Mouse (Mus musculus) adrenal gland, adult (tissue): ENCODE data around the gene AC140267.1.

ENCODE experiments used
- DNase-seq, 2 experiments: peaks; one replicate each; pipeline ENCODE4 v3.0.0; 2022 to 2023; ENCODE audit warnings: low spot score in 1 of 2; ENCODE audit not compliant: inconsistent age in 2 of 2

Gene AC140267.1

GRCm38 (mm10) chr15:80261100-80261499, 25.5 kb downstream of the AC140267.1 start:
- no peak for DNase-seq

DNA sequence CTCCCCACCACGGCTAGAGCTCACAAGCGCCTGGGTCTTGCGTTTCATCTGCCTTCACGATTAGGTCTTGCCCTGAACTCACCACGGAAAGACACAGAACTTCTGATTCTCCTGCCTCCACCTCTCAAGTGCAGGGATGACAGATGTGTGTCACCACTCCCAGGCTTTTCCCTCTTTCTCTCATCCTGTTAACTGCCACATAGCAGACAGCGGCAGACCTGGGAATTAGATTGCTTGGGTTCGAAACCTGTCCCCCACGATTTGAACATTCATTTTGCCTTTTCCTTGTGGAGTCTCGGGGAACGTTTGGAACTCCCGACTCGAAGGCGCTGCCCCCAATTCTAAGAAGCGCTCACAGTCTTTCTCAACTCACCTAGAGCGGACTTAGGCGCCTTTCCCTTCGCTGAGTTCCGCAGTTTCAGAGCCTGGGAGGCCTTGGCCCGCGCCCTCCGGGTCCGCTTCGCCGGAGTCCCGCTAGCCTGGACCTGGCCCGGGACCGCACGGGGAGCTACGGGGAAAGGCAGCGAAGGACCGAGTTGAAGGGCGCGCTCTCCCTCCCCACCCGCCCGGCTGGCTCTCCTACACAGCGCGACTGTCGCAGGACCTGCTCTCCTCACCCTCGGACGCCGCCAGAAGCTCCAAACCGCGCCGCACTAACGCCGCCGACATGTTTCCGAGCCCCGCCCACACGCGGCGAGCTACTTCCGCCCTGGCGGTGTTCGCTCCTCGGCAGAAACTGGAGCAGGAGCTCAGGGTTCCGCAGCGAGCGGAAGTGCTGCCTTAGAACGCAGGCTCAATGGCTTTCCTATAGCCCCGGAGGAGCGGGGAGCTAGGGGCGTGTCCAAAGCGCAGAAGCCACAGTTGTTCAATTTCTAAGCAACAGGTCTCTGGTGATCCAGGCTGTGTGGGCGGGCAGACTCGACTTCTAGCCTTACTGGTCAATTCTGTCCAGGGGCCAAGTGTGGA, 28.3 kb downstream of the AC140267.1 start, which contains the start of gene Rps19bp1:
Gene Rps19bp1 (minus strand): TSS at position 706 of the 966 bp plus-strand sequence.
- peak; percentile 91 to 95 for DNase-seq

DNA sequence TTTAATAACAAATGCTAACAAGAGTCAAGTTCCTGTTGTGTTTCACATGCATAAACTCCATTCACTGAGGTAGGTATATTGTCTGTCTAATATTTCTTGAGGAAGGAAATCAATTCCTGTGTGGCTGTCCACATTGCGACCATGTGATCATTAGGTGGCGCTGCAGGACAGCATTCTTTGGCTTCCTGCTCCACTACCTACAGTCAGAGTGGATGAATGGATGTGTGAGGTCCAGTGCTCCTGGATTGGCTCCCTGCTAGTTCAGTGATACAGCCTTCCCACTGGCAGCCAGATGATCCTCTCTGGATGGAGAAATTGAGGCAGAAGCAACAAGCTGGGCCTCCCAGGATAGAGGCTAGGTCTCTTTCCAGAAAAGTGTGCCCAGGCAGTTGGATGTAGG, 30.6 kb downstream of the AC140267.1 start:
- DNase-seq, result peak; percentile 75 to 93

GRCm38 (mm10) chr15:80271858-80272396, 36.3 kb downstream of the AC140267.1 start:
- no peak for DNase-seq

DNA sequence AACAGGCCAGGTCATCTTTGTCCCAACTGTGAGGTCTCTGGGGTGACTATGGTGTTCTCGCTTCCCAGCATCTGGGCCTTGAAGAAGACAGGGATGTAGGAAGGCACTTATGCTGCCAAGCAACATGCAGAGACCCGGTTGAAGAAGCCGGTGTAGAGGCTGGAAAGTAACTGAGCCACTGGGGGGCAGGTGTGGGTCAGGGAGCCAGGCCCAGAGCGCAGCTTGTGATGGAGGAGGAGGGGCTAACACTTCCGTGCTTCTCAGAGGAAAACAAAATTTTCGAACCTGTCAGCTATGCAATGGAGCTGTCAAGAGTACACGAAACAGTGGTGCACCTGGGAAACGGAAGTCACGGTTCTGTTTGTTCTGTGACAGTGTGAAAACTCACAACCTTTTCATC, 41.5 kb downstream of the AC140267.1 start:
- no peak for DNase-seq

GRCm38 (mm10) chr15:80277625-80278024, 42.0 kb downstream of the AC140267.1 start:
- DNase-seq, result peak; percentile 40 to 77

- peak in 1 of 2 experiments; percentile 20 for DNase-seq
Measured at GRCm38 (mm10) chr15:80278121-80278759, 42.6 kb downstream of the AC140267.1 start.

DNA sequence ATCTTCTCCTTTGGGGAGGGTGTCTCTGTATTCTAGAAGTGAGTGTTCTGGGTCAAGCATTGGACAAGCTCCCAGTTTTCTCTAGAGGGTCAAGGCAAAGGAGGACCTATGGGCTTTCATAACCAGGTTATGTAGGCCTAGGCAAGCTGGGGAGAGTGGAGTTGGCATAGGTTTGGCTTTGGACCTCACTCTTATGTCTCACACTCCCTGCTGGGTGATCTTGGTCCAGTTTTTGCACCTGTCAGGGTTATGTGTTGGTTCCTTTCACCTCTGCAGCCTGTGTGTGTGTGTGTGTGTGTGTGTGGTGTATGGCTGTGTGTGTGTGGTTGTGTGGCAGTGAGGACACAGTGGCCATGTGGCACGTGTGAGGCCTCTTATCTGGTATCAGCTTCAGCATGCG, 43.4 kb downstream of the AC140267.1 start:
- no peak for DNase-seq

GRCm38 (mm10) chr15:80280646-80281045, 45.0 kb downstream of the AC140267.1 start:
- DNase-seq, result peak in 1 of 2 experiments; percentile 56
